Mouse (Mus musculus): Measurements from ENCODE around the gene Gm49510. TPM values are rescaled to one million over a fixed set of nuclear protein-coding genes. Genes with fewer than 3 reads are reported as not detected.

The Gm49510 gene
- polyA plus RNA-seq (2017; shearing (Covaris generic)), result not detected

- no peak for ATAC-seq
These were observed at the start of gene Gm49510 for GRCm38 (mm10) chr15:78899409-78899739. Gene Gm49510 (plus strand): TSS chr15:78899667.

GRCm38 (mm10) chr15:78850059-78850824 is 49.2 kb upstream of the Gm49510 start:
- no peak for ATAC-seq

GRCm38 (mm10) chr15:78850944-78851343 is 48.5 kb upstream of the Gm49510 start:
- no peak for ATAC-seq

DNA sequence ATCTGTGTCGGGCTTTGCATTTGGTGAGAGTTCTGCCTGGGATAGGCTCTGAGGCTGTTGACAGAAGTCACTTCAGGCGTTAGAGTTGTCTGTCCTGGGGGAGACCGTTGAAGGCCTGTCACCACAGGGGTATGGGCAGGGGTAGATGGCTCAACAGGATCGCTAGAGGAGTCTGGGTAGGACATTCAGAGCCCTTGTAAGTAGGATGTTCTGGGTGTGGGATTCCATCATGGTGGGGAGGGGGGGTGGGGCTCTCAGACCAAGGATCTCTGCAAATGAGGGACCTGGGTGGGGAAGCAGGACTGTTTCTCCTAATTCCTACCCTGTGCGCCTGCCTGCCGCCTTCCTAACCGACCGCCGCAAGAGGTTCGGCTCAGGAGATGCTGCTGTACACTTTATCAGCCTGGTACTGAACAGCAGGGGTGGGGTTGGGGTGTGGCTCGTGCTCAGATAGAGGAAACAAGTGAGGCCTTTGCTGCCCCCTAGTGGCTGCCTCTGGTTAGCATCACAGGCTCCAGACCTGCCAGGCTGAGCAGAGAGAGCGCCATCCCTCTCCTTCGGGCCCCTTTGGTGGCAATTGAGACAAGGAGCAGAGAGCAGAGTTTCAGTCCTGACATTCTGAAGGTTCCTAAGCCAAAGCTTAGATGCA is 47.8 kb upstream of the Gm49510 start:
- peak; percentile 89 for ATAC-seq

- no peak for ATAC-seq
These were observed 44.0 kb upstream of the Gm49510 start, which contains the start of gene Lgals2 for GRCm38 (mm10) chr15:78855303-78855965. Gene Lgals2 (minus strand): TSS chr15:78855529.

DNA sequence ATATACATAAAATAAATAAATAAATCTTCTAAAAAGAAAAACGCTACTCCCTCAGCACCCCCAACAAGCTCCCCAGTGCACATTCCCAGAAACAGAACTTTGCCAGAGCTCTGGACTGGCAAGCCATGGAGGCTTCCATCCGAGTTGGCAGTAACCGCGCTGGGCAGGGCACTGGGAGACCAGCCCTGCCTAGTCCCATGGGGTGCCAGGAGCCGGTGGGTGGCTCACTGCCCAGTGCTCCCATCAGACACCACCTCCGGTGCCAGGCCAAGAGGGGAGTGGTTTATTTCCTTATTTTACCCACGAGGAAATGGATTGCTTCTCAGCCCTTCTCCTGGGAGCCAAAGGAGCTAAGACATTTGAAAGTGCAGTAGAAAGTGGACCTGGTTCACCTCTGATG is 42.5 kb upstream of the Gm49510 start:
- no peak for ATAC-seq

DNA sequence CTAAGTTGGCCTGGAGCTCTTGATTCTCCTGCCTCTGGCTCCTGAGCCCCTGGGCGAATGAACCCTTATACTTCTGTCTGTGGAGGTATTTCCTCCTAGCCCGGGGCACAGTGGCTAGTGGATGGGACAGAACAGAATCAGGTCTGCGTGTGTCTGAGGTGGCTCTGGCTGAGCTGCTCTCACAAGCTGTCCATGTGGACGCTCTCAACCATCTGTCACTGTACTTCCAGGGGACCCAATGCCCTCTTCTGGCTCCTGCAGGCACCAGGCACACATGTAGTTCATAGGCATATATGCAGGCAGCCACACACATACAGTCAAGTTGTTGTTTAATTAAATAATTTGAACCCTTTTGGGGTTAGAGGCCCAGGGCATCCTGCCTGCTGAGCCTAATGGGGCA is 40.2 kb upstream of the Gm49510 start:
- ATAC-seq, result no peak

- no peak for ATAC-seq
These were observed 39.8 kb upstream of the Gm49510 start for GRCm38 (mm10) chr15:78859714-78860113.

- no peak for ATAC-seq
These were observed 37.2 kb upstream of the Gm49510 start for GRCm38 (mm10) chr15:78862280-78862679.

DNA sequence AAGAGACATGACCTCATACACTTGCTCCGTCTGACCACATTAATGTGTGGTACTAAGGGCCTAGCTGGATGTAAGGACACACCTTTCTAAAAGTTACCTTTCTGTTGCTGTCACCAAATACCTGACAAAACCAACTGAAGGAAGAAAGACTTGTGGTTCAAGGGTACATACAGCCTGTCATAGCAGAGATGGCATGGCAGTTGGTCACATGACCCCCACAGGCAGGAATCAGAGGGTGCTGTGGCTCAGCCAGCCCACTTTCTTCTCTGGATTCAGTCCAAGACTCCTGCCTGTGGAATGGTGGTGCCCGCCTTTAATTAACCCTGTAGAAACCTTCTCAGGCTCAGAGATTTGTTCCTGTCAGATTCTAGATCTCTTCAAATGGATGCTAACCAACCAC is 36.3 kb upstream of the Gm49510 start:
- ATAC-seq, result no peak

DNA sequence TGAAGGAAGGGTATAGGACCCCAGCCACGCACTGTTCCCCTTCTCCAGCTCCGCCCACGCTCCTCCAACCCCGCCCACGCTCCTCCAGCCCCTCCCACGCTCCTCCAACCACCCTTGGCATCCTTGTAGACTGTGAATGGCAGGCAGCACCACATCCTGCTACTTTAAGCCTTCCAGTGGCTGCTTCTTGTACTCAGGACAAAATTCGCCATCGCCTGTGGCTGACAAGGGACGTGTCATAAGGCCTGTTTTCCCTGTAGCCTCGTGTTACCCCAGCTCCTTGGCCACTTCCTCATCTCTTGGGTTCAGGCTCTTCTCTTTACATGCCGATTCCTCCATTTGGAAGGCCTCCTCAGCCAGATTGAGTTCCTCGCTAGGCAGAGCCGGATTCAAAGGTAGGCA is 35.6 kb upstream of the Gm49510 start:
- ATAC-seq, result no peak

DNA sequence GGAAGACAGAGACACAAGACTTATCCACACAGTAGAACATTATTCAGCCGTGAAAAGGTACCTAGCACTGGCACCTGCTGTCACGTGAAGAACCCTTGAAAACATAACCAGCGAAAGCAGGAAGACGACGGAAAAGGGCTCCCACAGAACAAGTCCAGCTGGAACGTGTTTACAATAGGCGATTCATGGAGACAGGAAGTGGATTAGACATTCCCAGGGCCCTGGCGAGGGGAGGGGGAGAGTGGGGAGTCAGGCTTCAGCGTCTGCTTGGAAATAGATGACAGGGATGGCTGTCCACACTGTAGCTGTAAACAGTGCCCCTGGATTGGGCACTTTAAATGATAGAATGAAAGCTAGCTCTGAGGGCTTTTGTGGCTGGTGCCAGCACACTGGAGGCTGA is 31.1 kb upstream of the Gm49510 start:
- no peak for ATAC-seq

DNA sequence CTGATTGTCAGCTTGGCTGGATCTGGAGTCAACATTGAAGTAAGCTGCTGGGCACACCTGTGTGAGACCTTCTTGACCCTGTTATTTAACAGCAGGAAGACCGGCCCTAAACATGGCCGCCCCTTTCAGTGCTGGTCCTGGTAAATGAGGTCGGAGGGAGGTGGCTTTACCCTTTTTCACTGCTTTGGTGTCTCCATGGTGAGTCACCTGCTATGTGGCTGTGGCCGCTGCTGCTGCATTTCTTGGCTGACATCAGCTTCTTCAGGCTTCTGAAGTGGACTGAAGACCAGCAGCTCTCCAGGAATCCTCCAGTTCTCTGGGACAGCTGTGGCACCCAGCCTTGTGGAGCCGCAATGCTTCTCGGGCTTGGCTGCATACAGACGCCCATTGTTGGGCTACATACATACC is 30.6 kb upstream of the Gm49510 start:
- ATAC-seq, result no peak

- peak; percentile 43 for ATAC-seq
These were observed 29.7 kb upstream of the Gm49510 start for GRCm38 (mm10) chr15:78869775-78870174.

DNA sequence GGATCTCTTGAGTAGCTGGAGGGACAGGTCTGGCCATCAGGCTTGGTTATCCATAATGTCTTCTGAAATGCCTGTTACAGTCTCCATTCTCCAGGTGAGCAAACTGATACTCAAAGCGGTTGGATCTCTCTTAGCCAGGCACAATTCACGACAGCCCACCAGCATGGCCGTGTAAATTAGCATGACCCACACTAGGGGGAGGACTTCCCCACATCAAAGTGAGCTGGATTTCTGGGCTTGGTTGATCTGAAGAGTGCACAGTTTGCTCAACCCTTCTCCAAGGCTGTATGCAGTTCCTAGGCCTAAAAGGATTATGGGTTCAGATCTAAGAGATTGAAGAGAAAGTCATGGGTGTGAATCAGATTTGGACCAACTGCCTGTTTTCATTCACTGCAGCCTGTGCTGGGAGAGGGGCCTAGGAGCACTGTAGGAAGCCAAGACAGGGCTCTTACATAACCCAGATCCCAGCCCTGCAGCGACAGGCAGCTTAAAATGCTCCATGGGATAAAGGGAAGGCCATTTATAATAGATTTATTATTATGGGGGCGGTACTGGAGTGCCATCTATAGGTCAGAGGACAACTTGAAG is 27.4 kb upstream of the Gm49510 start:
- no peak for ATAC-seq

GRCm38 (mm10) chr15:78873803-78874435 is 25.5 kb upstream of the Gm49510 start:
- ATAC-seq, result no peak

- no peak for ATAC-seq
These were observed 24.5 kb upstream of the Gm49510 start for GRCm38 (mm10) chr15:78874989-78875388.

- no peak for ATAC-seq
These were observed 23.9 kb upstream of the Gm49510 start for GRCm38 (mm10) chr15:78875537-78875936.

DNA sequence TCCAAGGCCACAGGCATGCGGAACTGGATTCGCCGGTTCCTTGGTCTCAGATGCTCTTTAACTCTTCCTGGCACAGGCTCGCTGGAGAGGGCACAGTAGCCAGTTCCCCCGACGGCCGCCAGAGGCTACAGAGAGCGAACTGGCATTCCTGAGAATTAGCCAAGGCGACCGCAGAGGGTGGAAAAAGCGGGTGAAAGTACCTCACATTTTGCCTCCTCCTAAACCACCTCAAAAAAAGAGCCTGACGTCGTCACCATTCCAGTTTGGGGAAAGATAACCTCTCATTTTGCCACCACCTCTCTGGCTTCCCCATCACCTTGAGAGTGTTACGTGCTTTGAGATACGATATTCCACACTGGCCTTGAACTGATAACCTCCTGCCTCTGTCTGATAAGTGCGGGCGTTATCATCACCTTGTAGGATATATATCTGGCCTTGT is 23.2 kb upstream of the Gm49510 start:
- ATAC-seq, result no peak

GRCm38 (mm10) chr15:78876991-78877809 is 22.3 kb upstream of the Gm49510 start, which contains the start of gene Gga1:
Gene Gga1 (plus strand): TSS chr15:78877190.
- peak; percentile 79 for ATAC-seq

DNA sequence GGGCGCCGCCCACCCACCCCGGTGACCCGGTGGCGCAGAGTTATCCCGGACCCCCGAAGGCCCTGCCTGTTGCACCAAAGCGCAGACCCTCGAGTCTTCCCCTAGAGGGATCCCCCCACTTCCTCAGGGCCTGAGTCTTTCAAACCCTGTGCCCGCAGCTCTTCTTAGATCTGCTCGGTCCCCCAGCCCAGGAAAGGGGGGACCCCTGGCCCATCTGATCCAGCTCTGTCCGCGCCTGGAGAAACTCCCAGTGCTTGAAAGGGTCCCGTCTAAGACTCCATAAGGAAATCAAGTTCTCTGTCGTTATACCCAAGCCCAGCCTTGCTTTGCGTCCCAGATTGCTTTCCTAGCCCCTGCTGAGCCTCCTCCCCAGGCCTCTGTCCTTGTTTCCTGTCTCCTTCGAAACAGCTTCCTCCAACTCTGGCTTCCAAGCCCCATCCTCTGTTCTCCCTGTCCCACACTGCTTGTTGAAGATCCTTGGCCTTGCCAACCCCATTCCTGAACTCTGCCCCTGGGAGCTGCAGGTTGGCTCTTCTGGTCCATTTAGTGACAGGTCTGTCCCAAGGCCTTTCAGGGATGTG is 21.6 kb upstream of the Gm49510 start:
- no peak for ATAC-seq
